Mouse (Mus musculus): Measurements from ENCODE around the gene Mesp1. TPM values are rescaled to one million over a fixed set of nuclear protein-coding genes. Genes with fewer than 3 reads are reported as not detected.
"Not testable (repeated sequence)": the region's sequence is repeated elsewhere in the genome, so short reads cannot be mapped to it uniquely, and the experiment has no call there.

The Mesp1 gene
- total RNA-seq, 2 experiments from 2014 or later = 0.57 TPM; not detected in 1

DNA sequence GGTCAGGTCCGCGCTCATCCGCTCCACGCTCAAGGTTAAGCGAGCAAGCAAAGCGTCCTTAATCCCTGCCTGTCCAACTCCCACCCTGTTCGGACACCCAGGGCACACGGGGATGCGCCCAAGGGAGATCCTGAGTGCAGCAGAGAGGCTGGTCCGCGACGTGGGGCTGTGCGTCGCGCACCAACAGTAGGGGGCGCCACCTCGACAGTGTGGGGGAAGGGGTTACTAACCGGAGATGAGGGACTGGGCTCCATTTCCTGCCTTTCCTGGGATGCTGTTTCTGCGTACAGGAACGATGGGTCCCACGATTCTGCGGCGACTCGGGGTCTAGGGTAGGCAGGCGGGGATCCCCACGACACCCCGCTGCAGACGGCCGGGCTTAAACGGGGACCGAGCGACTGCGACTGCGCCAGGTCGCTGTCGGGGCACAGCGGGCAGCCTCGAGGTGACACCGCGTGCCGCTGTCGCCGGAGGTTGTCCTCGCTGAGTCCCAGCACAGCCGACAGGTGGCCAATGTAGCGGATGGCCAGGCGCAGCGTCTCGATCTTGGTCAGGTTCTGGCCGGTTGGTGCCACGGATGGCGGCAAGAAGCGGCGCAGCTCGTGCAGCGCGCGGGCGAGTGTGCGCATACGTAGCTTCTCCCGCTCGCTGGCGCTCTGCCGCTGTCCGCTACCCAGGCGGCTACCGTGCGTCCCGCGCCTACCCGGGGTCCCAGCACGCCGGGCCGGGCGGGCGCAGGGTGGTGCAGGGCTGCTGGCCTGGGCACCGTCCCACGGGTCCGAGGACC lies 760 bp downstream of the Mesp1 start:
- DNase-seq (ENCODE audit: low spot score in 2 of 2) = peak; percentile 61 to 63

DNA sequence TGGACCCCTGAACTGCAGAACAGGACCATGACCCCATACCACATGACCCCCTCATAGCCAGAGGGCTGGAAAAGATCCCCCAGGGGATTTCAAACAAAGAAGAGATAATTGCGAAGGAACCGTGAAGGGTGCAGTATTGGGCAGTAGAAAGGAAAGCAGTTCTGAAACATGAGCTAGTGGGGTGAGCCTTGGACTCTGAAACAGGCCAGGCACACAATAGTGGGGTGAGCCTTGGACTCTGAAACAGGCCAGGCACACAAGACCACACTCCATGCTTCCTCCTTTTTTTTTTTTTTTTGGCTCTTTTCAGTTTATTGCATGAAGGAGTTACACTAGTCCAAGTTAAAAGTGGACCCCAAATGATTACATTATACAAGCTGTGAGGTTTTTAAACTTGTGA lies 3.8 kb downstream of the Mesp1 start:
- not testable (repeated sequence) for DNase-seq (ENCODE audit: low spot score in 2 of 2)

DNA sequence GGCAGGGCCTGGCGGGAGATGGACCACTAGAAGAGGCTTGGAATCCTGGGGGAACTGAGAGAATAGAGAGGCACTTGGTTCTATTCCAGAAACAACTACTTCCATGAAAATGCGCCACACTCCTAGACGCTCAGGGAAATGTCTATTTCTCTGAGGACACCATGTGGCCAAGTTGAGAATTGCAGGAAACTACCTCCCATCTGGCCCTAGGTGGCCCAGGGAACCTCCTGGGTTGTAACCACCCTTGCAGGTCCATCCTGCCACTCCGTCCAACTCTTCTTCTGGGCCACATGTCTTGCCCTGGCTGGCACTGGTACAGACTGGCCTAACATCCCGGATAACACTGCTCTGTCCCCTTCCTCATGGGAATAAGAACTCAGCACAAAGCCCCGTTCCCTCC lies 7.3 kb downstream of the Mesp1 start:
- peak; percentile 68 to 77 for DNase-seq (ENCODE audit: low spot score in 2 of 2)

DNA sequence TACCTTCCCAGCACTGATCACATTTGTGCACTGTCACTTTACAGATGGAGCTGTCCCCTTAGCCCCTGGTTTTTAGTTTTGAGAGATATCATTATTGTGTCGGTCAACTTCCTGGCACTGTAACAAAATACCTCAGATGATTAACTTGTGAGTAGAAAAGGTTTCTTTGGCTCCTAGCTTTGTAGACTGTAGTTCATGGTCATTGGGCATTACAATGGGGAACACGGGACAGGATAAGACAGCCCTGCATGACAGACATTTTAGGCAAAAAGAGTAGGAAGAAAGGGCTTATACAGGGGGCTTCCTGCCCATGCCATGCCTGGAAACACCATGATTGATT lies 11.1 kb downstream of the Mesp1 start:
- DNase-seq (ENCODE audit: low spot score in 2 of 2) = no peak

DNA sequence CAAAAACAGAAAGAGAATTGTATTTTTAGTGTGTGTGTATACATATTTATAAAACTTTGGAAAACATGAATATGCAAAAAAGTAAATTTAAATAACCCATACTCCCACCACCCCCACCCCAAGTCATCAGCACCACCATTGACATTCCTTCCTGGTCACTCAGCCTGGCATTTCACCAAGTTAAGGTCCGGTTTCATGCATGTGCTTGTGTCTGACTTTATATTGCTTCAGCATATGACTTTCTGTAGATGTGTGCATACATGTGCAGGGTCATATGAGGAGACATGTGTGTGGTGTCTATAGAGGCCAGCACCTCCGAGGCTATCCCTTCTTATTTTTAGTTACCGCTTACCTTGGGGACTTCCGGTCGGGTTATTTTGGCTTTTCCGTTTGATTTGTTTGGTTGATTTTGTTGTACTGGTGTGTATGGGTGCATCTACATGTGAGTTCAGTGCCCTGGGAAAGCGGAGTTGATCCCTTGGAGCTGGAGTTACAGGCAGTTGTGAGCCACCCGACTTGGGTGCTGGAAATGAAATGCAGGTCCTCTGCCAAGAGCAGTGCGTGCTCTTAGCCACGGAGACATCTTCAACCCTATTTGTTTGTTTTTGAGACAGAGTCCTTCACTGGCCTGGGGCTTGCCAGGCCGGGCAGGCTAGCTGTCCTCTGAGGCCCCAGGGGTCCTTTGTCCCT lies 11.6 kb downstream of the Mesp1 start:
- no peak for DNase-seq (ENCODE audit: low spot score in 2 of 2)

DNA sequence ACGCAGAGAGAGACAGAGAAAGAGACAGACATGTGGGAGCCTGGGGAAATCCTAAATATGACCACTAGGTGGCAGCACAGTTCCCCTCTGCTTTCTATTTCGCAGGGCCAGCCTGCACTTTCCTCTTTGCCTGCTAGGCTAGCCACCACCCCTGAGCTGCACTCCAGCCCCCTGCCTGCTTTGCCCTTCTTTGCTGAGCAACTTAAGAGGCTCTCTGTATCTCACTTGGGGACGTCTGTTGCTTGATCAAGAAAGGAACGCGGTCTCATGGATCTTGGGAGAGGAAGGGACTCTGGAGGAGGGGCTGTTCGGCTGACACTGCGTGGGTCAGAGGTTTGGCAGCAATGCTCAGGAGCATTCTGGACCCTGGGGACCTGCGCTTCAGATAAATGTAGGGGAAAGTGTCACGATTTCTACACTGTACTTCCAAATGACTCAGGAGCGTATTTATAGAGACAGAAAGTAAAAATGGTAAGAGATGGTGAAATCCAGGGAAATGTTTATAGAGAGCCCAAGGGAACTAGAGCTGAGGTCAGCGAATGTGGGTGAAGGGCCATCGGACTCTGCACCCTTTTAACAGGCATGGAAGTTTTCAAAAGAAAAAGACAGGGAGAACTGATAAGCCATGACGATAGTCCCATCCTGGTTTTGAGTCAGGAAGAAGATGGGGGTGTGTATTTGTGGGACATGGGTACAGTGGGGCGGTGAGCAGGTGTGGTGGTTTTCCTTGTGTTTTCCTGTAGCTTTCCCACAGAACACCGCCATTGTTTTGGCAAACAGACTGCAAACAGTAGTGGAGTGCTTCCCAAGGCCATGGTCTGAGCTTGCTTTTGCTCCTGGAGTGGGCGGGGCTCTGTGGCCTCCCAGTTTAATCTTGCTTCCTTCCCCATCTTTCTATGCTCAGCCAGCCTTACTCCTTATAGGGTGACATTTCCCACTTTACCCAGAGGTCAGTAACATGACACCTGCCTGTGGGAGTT lies 12.7 kb downstream of the Mesp1 start:
- DNase-seq (ENCODE audit: low spot score in 2 of 2) = peak; percentile 81 to 82

DNA sequence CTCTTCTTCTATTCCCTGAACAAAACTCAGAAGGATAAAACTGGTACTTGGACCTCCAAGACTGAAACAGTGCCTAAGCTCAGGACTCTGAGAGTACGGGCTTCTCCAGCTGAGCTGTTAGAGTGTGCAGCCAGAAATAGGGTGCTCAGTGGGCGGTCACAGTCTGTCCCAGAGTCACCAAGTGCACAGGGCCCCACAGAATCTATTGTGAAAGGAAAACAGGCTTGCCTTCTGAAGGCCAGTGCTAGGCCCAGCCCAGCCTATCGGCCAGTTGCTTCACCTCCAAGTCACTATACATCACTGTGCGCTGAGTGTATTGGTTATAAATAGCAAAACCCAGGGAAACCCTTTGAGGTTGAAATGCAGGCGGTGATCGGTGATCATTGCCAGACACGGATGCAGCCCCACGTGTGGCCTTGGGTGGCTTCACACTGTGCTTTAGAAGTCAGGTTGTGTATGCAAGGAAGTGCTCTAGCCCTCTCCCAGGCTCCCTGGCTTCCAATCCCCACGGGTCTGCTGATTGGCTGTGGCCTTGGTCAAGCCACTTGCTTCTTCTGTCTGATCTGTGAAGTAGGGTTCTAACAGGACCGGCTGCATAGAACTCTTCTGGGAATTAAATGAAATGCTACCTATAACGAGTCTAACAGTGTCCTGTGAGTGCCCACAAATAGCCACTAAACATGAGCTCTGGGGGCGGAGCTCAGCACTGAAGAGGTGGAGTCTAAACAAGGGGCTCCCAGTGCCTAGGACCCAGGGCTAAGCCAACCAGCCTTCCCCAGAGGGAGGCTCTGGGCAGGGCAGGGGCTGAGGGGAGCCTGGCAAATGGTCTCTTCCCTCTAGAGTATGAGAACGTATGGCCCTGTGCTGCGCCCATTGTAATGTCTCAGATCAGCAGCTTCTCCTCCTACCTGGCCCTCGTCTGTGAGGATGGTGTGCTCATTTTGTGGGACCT lies 21.8 kb downstream of the Mesp1 start:
- DNase-seq (ENCODE audit: low spot score in 2 of 2) = no peak

DNA sequence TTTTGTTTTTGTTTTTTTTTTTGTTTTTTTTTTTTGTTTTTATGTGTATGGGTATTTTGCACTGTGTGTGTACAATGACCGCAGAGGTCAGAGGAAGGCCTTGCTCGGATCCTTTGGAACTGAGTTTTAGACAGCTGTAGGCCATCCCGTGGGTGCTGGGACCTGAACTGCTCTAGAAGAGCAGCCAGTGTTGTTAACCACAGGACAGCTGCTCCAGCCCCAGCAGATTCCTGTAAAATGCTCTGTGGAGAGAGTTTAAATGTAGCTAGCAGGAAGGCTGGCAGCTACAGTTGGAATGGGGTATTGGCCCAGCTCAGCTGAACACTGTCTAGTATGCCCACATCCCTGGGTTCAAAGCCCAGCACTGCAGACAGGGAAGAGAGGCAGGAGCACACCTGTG lies 23.9 kb downstream of the Mesp1 start:
- DNase-seq (ENCODE audit: low spot score in 2 of 2) = no peak

DNA sequence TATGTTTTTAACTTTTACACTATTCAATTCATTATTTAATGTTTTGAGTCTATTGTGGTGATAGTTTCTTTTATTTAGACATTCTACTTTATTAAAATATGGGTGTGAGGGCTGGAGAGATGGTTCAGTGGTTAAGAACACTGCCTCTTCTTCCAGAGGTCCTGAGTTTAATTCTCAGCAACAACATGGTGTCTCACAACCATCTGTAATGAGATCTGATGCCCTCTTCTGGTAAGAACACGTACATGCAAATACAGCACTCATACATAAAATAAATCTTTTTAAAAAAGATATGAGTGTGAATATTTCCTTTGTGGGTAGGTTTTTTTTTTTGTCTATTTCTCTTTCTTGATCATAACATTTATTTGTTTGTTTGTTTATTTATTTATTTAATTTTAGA lies 27.6 kb downstream of the Mesp1 start:
- no peak for DNase-seq (ENCODE audit: low spot score in 2 of 2)

DNA sequence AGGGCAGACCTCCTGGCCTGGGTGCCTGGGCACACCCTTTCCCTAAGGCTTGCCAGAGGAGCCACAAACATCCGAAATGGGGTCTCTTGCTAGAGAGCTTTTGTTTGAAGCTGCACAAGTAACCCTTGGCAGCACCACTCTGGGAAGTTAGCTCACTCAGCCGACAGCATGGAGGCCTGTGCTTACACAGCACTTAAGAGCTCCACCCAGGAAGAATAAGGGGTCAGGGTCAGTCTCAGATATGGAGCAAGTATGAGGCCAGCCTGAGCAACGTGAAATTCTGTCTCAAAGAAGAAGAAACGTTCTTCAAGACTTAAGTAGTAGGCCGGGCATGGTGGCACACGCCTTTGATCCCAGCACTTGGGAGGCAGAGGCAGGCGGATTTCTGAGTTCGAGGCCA lies 31.5 kb downstream of the Mesp1 start:
- no peak for DNase-seq (ENCODE audit: low spot score in 2 of 2)

DNA sequence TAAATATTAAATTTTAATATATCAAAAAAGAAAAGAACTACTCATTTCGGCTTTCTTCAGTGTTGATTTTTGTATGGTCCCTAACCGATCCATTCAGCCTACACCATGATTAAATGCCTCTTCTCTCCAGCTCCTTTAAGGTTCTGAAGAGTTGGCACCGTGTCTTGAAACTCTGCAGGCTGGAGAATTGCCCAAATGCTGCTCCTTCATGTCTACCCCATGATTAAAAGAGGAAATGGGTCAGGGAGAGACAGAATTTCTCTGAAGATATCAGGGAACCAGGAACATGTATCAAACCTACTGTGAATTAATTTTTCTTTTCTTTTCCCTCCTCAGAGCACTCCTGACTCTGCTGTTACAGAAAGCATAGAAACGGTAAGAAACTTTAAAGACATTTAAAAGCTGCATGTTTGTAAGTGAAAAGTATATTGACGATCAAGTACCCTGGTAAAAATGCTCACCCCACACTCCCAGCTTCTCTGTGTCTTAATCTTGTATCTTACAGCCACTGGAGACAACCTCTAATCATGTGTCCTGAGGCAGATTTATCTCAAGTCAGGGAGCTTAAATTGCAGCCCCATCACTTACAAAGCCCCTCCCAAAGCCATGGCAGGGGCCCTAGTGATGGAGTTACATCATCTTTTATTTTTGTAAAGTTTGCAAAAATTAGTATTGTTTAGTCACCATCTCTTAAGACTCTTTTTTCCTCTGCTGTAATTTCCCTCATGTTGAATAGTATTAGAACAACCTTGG lies 32.3 kb downstream of the Mesp1 start:
- DNase-seq (ENCODE audit: low spot score in 2 of 2) = no peak

DNA sequence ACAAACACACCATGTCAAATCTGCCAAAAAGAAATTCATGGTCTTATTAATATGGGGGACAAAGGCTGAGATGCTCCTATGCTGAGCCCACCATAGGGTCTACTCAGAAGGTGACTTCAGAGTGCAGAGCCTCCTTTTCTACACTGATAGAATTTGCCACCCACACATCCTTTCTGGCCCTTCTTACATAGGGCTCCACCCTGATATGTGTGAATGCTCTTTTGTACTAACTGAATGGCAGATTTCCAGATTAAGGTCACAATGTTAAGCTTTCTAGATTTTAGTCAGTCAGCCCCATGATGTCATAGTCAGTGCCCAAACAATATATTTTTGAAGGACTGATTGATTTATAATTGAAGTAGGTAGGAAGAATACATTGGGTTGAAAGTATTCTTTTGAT lies 33.8 kb downstream of the Mesp1 start:
- DNase-seq (ENCODE audit: low spot score in 2 of 2) = no peak

DNA sequence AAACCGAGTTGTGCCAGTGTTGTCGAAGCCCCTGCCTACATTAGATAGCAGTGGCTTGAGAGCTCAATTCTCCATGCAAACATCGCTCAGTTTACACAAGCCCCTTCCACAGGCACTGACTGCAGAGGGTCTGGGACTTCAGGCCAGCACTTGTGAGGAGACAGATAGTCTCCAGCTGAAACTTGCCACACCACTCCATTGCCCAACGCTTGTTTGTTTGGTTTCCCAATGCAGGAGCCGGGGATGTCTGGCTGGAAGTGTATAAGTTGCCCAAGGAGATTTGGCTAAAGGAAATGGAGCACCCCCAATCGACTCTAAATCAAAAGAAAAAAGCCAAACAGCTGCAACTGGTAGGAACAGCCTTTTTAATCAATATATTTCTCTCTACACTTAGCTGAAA lies 35.4 kb downstream of the Mesp1 start:
- no peak for DNase-seq (ENCODE audit: low spot score in 2 of 2)

DNA sequence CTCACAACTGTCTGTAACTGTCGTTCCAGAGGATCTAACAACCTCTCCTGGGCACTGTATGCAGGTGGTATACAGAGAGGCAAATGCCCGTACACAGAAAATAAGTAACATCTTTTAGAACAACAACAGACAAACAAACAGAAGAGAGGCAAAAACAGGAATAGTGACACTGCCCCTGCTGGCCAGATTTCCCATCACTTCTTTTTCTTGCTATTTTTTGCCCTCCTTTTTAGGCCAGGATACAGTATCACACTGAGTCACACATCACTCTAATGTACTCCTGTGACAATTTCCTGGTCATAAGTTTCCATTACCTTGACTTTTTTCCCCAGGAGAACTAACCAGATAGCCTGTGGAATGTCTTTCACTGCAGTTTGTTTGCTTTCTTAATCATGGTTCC lies 37.3 kb downstream of the Mesp1 start:
- DNase-seq (ENCODE audit: low spot score in 2 of 2) = no peak

DNA sequence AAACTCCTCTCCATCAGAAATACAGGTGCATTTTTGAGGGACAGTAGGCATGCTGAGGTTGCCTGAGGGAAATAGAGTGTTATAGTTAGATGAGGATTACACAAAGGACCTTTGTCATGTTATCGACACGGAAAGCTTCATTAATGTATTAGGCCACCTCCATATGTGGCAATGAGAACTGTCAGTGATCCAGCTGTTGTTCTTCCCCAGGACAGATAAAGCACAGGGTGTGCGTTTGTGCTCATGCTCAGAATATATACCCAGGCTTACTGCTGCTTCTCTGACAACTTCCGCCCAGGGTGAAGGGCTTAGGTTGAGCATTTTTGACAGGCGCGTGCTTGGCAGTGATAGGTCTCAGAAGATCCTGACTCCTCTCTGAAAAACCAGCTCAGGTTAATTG lies 44.1 kb downstream of the Mesp1 start:
- no peak for DNase-seq (ENCODE audit: low spot score in 2 of 2)

DNA sequence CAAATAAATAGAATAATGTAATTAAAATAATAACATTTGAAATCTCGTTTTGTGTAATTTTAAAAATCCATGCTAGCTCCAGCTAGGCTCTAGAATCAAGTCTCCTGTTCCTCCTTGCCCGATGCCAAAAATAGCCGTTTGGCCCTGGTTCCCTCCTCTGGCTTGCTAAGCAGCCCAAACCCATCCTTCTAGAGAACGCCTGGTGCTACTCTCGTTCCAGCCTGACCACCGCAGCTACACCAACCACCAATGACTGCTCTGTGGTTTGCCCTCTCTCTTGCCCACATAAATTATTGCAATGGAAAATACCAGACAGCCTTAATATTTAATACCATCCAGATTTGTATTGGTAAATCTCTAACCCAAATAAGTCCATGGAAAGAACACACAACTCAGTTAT lies 45.9 kb downstream of the Mesp1 start:
- no peak for DNase-seq (ENCODE audit: low spot score in 2 of 2)

DNA sequence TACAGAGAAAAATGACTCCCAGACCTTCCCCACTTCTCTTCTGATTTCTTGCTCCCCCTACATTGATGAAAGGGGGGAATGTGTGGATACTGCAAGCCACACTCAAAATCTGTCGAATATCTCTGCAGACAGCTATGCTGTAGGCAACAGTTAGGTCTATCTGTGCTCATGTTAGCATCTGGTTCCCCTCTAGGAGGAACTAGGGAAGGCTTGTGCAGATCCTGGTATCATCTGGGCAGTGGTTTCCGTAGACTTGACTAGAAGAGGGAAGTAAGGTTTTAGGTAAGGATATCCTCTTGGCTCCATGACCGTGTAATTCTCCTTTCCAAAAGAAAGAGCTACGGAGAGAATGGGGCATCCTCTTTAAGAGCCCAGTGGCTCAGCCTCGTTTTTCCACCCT lies 49.0 kb downstream of the Mesp1 start:
- DNase-seq (ENCODE audit: low spot score in 2 of 2) = no peak

DNA sequence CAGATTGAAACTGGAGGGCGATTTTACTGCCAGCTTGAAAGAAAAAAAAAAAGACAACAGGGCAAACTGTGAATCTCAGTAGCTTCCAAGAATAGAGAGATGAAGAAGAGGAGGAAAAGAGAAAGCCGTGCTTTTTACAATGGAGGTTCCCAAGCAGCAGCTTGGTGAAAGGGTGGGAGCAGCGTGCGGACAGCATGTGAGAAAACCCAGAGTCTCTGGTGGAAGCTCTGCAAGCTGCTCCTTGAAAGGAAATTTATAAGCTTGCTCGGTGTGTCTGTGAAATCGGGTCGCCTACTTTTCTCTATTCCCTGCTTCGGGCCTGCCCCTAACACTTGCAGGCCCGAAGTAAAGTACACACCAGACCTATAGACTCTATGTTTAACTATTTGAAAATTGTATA lies 49.5 kb downstream of the Mesp1 start:
- DNase-seq (ENCODE audit: low spot score in 2 of 2) = no peak

DNA sequence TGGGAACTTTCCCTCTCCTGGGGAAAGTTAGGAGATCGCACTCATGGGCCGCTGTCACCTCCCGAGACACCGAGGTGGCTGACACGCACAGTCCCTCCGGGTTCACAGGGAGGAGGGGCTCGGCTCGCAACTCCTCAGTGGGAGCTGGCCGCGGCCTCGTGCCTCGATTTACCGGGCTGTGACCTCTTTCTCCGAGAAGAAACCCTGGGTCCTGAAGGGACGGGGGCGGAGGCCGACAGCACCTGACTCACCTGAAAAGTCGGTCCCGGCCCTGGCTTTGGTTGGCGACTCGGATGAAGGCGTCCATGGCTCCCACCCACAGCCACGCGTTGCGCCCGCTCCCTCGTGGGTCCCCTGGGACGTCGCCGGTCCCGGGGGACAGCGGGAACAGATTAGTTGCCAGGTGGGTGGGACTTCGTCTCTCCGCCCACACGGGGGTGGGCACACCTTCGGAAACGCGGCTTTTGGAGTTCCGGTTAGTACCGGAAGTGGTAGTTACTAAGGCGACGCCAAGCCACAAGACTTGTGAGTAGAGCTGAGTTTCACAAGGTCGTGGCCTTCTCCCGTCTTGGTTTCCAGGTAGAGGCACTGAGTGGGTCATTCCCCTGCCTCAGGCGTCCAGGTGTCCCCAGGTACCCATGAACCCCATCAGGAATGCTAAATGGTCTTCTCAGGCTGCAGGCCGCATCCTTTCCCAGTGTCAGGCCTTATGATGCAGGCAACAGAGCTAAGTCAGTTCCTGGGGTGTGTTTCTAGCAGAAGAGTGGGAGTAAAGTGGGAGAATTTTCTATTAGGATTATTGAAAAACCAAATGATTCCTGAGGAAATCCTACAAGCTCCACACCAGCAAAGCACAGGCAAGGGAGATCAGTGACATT lies 50.7 kb downstream of the Mesp1 start, which contains the start of the genes Pex11a and Wdr93:
TSS of gene Pex11a (minus strand) at position 473 of the 878 bp plus-strand sequence.
TSS of gene Wdr93 (plus strand) at position 505 of the 878 bp plus-strand sequence.
- peak; percentile 74 to 77 for DNase-seq (ENCODE audit: low spot score in 2 of 2)
